Mouse (Mus musculus) C2C12 (cell line): Measurements from ENCODE around the gene AI467606. TPM values are rescaled to one million over a fixed set of nuclear protein-coding genes. Genes with fewer than 3 reads are reported as not detected.

Source experiments
- H3K27me3 ChIP-seq: one replicate; pipeline ENCODE4 v1.6.1; 2011; ENCODE audit not compliant: control insufficient read depth, insufficient read depth, insufficient read length
- H3K36me3 ChIP-seq: one replicate; pipeline ENCODE4 v1.6.1; 2011; ENCODE audit not compliant: control insufficient read depth, insufficient read depth
- H3K4me3 ChIP-seq: one replicate; pipeline ENCODE4 v1.5.1; 2011; ENCODE audit warnings: mild to moderate bottlenecking, control low read depth; ENCODE audit not compliant: poor library complexity, insufficient read depth, severe bottlenecking
- H3K79me2 ChIP-seq: one replicate; pipeline ENCODE4 v1.6.1; 2011; ENCODE audit not compliant: control insufficient read depth, insufficient read depth
- H3K79me3 ChIP-seq: one replicate; pipeline ENCODE4 v1.6.1; 2011; ENCODE audit warnings: low read depth, control low read depth
- H3ac ChIP-seq: one replicate; pipeline ENCODE3; 2011; ENCODE audit warnings: low read depth; ENCODE audit not compliant: control insufficient read depth, insufficient read length
- CEBPB ChIP-seq: IDR thresholded peaks from one replicate; pipeline ENCODE4 v1.6.1; 2011; ENCODE audit warnings: low read depth, mild to moderate bottlenecking, control low read depth, moderate library complexity
- CTCF ChIP-seq: IDR thresholded peaks from one replicate; pipeline ENCODE4 v1.5.1; 2011; ENCODE audit not compliant: control insufficient read depth, insufficient read depth, insufficient read length
- FOSL1 ChIP-seq: IDR thresholded peaks from one replicate; pipeline ENCODE4 v1.8.0; 2011; ENCODE audit warnings: mild to moderate bottlenecking, low read length; ENCODE audit not compliant: poor library complexity, insufficient read depth, severe bottlenecking
- MAX ChIP-seq: IDR thresholded peaks from one replicate; pipeline ENCODE4 v1.6.1; 2011; ENCODE audit warnings: mild to moderate bottlenecking, control low read depth
- MYOD1 ChIP-seq: IDR thresholded peaks from one replicate; pipeline ENCODE4 v1.6.1; 2011; ENCODE audit warnings: low read depth; ENCODE audit not compliant: control insufficient read depth, insufficient read length
- MYOG ChIP-seq: IDR thresholded peaks from one replicate; pipeline ENCODE4 v1.6.1; 2011; ENCODE audit not compliant: control insufficient read depth, insufficient read length; ENCODE audit errors: extremely low read depth
- USF1 ChIP-seq: IDR thresholded peaks from one replicate; pipeline ENCODE4 v1.6.1; 2011; ENCODE audit warnings: low read depth, mild to moderate bottlenecking, control low read depth, moderate library complexity
- polyA plus RNA-seq: library from polyadenylated mRNA; unstranded; fragments of >200 nt; fragmentation: generic; extraction: Trizol; gene quantifications from one replicate; pipeline ENCODE4 v1.2.1, GENCODE M21; 2012; ENCODE audit warnings: missing spikeins

The AI467606 gene
- polyA plus RNA-seq, 1 experiment = 34.0 TPM

DNA sequence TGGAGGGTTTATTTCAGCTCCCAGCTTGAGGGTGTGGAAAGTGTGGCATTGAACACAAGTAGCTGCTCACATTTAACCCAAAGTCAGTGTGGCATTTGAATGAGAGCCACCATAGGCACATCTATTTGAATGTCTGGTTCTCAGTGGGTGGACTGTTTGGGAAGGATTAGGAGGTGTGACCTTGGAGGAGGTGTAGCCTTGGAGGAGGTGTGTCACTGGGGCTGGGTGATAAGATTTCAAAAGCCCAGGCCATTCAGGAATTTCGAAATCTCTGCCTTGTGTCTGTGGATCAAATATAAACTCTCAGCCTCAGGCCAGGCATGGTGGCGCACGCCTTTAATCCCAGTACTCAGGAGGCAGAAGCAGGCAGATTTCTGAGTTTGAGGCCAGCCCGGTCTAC lies 7.8 kb downstream of the AI467606 start:
- H3ac ChIP-seq = no peak overlapping the region
- TF ChIP-seq MYOD1 (no peak), CTCF (no peak), CEBPB (no peak), FOSL1 (no peak), MYOG (no peak), MAX (no peak), USF1 (no peak)
- H3K79me2 ChIP-seq = no peaks in the 10 kb centered on the region
- H3K27me3 ChIP-seq = no peaks in the 10 kb centered on the region
- no peak overlapping the region for H3K4me3 ChIP-seq
- no peaks in the 10 kb centered on the region for H3K79me3 ChIP-seq
- H3K36me3 ChIP-seq = no peaks in the 10 kb centered on the region

DNA sequence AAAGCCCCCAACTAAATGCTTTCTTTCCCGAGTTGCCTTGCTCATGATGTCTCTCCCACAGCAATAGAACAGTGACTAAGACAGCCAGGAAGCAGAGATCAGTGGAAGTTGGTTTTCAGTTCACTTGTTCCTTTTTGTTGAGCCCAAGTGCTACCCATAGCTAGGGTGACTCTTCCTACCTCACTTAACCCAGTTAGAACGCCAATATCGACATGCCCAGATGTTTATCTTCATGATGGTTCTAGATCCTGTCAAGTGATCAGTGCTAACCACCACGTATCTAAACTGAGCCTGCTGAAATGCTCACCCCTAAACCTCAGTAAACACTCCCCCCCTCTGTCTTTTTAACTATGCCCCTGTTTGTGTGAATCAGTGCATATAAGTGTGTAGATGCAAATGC lies 8.4 kb downstream of the AI467606 start:
- TF ChIP-seq CTCF = no peak
- no peaks in the 10 kb centered on the region for H3K27me3 ChIP-seq
- H3K36me3 ChIP-seq = no peaks in the 10 kb centered on the region
- H3K79me2 ChIP-seq = no peaks in the 10 kb centered on the region
- no peak overlapping the region for H3K4me3 ChIP-seq
- no peak overlapping the region for H3ac ChIP-seq
- no peaks in the 10 kb centered on the region for H3K79me3 ChIP-seq

DNA sequence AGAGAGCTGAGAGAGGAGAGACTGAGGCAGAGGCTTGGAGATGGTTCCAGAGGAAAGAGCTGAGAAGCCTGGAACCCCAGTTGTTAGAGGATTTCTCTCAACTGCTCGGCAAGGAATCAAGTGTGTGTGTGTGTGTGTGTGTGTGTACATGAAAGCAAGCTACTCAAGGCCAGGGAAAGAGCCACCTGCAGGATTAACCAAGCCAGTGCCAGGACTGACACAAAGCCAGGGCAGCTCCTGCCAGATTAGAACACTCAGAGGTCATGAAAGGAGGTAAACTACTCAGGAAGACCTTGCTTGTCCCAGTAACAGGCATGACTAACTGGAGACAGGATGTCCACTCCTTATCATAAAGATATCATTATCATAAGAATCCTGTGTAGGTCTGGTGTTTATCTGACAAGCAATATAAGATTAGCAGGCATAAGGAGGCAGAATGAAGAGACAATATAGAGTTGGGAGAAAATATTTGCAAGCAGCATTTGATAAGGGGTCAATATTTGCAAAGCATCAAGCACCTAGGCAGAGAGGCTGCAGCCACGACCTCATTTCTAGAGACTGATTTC lies 10.4 kb downstream of the AI467606 start:
- no peak overlapping the region for H3K4me3 ChIP-seq
- no peaks in the 10 kb centered on the region for H3K79me2 ChIP-seq
- no peak overlapping the region for H3ac ChIP-seq
- TF ChIP-seq CTCF = no peak
- TF ChIP-seq CEBPB = no peak
- TF ChIP-seq MYOG = no peak
- TF ChIP-seq USF1 = no peak
- no peak for TF ChIP-seq MAX
- no peak for TF ChIP-seq MYOD1
- no peak for TF ChIP-seq FOSL1
- H3K27me3 ChIP-seq = no peaks in the 10 kb centered on the region
- H3K79me3 ChIP-seq = no peaks in the 10 kb centered on the region
- H3K36me3 ChIP-seq = no peaks in the 10 kb centered on the region

DNA sequence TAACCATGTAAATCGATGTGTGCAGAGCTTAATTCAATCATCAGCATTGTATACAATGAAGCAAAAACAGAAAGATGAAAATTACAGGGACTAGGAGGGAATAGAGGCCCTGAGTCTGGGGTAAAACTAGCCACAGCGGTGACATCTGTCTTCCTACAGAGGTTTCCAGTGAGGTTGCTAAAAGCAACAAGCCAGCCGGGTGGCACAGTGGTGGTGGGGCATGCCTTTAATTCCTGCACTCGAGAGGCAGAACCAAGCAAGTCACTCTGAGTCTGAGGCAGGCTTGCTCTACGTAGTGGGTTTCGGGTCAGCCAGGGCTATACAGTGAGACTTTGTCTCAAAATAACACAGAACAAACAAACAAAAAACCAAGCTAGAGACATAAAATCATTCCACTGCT lies 11.0 kb downstream of the AI467606 start:
- Histone ChIP-seq H3K27me3 (no peaks in the 10 kb centered on the region), H3K79me2 (no peaks in the 10 kb centered on the region)
- TF ChIP-seq CTCF (no peak), CEBPB (no peak), USF1 (no peak), MYOG (no peak), FOSL1 (no peak), MYOD1 (no peak), MAX (no peak)

DNA sequence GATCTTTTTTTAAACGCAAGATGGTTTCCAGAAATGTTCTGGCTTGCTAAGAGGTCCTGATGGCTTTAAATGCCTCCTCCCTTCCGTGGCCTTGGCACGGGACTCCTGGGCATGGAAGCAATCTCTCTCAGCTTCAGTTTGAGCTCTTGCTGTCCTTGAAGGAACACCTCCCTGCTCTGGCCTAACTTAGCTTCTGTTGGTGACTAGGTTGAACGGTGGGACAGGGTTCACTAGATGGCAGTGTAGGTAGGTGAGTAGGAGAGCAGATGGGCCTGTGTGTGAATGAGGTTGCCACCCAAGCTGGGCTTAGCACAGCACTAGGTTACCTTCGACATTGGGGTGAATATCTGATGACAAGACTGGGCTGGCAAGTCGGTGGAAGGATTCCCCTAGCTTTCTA lies 12.8 kb downstream of the AI467606 start:
- H3ac ChIP-seq = no peak overlapping the region
- peaks cover 7% of the 10 kb centered on the region for H3K27me3 ChIP-seq
- H3K79me3 ChIP-seq = no peaks in the 10 kb centered on the region
- H3K4me3 ChIP-seq = no peak overlapping the region
- no peaks in the 10 kb centered on the region for H3K79me2 ChIP-seq
- H3K36me3 ChIP-seq = no peaks in the 10 kb centered on the region
- TF ChIP-seq MYOG (no peak), MAX (no peak), USF1 (no peak), MYOD1 (no peak), CEBPB (no peak), FOSL1 (no peak), CTCF (no peak)

More for the DNA sequence above, 11.0 kb downstream of the AI467606 start:
- Histone ChIP-seq H3ac (no peak overlapping the region), H3K79me3 (no peaks in the 10 kb centered on the region), H3K36me3 (no peaks in the 10 kb centered on the region), H3K4me3 (no peak overlapping the region)
